Mouse (Mus musculus) embryonic facial prominence, embryonic 13.5 days (tissue): ENCODE results near the gene Col4a1. TPM values are rescaled to one million over a fixed set of nuclear protein-coding genes. Genes with fewer than 3 reads are reported as not detected.

Source experiments
- ATAC-seq: fragments of 200-750 bp; cut with Nextera tagmentation; 2 replicates; pipeline ENCODE4 v1.8.0; 2017; ENCODE audit warnings: low read depth; ENCODE audit not compliant: insufficient number of reproducible peaks, insufficient read depth, low FRiP score, low TSS enrichment
- H3K27ac ChIP-seq: fragments of 300-500 bp; sonication (generic); 2 replicates; pipeline ENCODE4 v1.5.1; 2015; ENCODE audit warnings: moderate library complexity, mild to moderate bottlenecking, inconsistent platforms
- H3K27me3 ChIP-seq: fragments of 300-500 bp; sonication (generic); 2 replicates; pipeline ENCODE4 v1.6.1; 2015; ENCODE audit warnings: mild to moderate bottlenecking, inconsistent platforms
- H3K36me3 ChIP-seq: fragments of 300-500 bp; sonication (generic); 2 replicates; pipeline ENCODE4 v1.6.1; 2015; ENCODE audit warnings: mild to moderate bottlenecking, inconsistent platforms
- H3K4me1 ChIP-seq: fragments of 300-500 bp; sonication (generic); 2 replicates; pipeline ENCODE4 v1.6.1; 2015; ENCODE audit warnings: inconsistent platforms
- H3K4me2 ChIP-seq: fragments of 300-500 bp; sonication (generic); 2 replicates; pipeline ENCODE4 v1.6.1; 2015; ENCODE audit warnings: moderate library complexity, mild to moderate bottlenecking, inconsistent platforms
- H3K4me3 ChIP-seq: fragments of 300-500 bp; sonication (generic); 2 replicates; pipeline ENCODE4 v1.5.1; 2015; ENCODE audit warnings: mild to moderate bottlenecking, inconsistent platforms
- H3K9ac ChIP-seq: fragments of 300-500 bp; sonication (generic); 2 replicates; pipeline ENCODE4 v1.6.1; 2015; ENCODE audit warnings: mild to moderate bottlenecking, inconsistent platforms
- H3K9me3 ChIP-seq: fragments of 300-500 bp; sonication (generic); 2 replicates; pipeline ENCODE4 v1.6.1; 2016; ENCODE audit warnings: inconsistent platforms
- WGBS: fragments of 180-500 bp; shearing (Covaris S2); methylation state at CpG from one replicate; pipeline ENCODE4 v1.1.7; 2015; ENCODE audit warnings: mixed read lengths; 5-methylcytosine and 5-hydroxymethylcytosine counted together
- polyA plus RNA-seq: library from polyadenylated mRNA; unstranded; fragments of >200 nt; fragmentation: Nextera tagmentation; extraction: Ambion mirVana; gene quantifications from 2 replicates; pipeline ENCODE4 v1.2.1, GENCODE M21; 2015

Gene Col4a1
- polyA plus RNA-seq, 1 experiment from 2014 or later, result 121 TPM

GRCm38 (mm10) chr8:11221353-11221752, 91.3 kb downstream of the Col4a1 start:
- no peak for ATAC-seq
- no peak overlapping the region for H3K4me2 ChIP-seq
- H3K9ac ChIP-seq, result no peak overlapping the region
- 84% methylated on average over 5 of the region's 5 CpGs for WGBS
- no peaks in the 10 kb centered on the region for H3K4me1 ChIP-seq
- H3K36me3 ChIP-seq, result peaks cover 94% of the 10 kb centered on the region
- no peak overlapping the region for H3K4me3 ChIP-seq
- H3K27ac ChIP-seq, result no peak overlapping the region
- no peaks in the 10 kb centered on the region for H3K27me3 ChIP-seq
- H3K9me3 ChIP-seq, result no peaks in the 10 kb centered on the region

GRCm38 (mm10) chr8:11219282-11219681, 93.3 kb downstream of the Col4a1 start:
- no peak for ATAC-seq
- Histone ChIP-seq H3K4me1 (no peaks in the 10 kb centered on the region), H3K27me3 (no peaks in the 10 kb centered on the region), H3K36me3 (peaks cover 90% of the 10 kb centered on the region), H3K4me2 (no peak overlapping the region), H3K4me3 (no peak overlapping the region), H3K9ac (no peak overlapping the region), H3K9me3 (no peaks in the 10 kb centered on the region), H3K27ac (no peak overlapping the region)
- WGBS, result 86% methylated on average over 6 of the region's 6 CpGs

- 29% methylated on average over 1 of the region's 1 CpGs for WGBS
- no peaks in the 10 kb centered on the region for H3K9me3 ChIP-seq
- H3K4me2 ChIP-seq, result no peak overlapping the region
- no peak overlapping the region for H3K9ac ChIP-seq
- H3K27me3 ChIP-seq, result no peaks in the 10 kb centered on the region
- H3K4me3 ChIP-seq, result no peak overlapping the region
- 0 out of 2 replicates have a peak, but pooled peaks have one; percentile 45 for ATAC-seq
- no peaks in the 10 kb centered on the region for H3K4me1 ChIP-seq
- H3K36me3 ChIP-seq, result peaks cover 90% of the 10 kb centered on the region
- H3K27ac ChIP-seq, result no peak overlapping the region
These were observed 97.4 kb downstream of the Col4a1 start for GRCm38 (mm10) chr8:11215231-11215630.

GRCm38 (mm10) chr8:11206509-11206908, 106.1 kb downstream of the Col4a1 start:
- 73% methylated on average over 8 of the region's 8 CpGs for WGBS
- H3K27me3 ChIP-seq, result no peaks in the 10 kb centered on the region
- no peak overlapping the region for H3K4me3 ChIP-seq
- ATAC-seq, result no peak
- H3K4me1 ChIP-seq, result no peaks in the 10 kb centered on the region
- H3K9me3 ChIP-seq, result no peaks in the 10 kb centered on the region
- H3K9ac ChIP-seq, result no peak overlapping the region
- H3K4me2 ChIP-seq, result no peak overlapping the region
- peaks cover 91% of the 10 kb centered on the region for H3K36me3 ChIP-seq
- H3K27ac ChIP-seq, result no peak overlapping the region

GRCm38 (mm10) chr8:11205532-11205931, 107.1 kb downstream of the Col4a1 start:
- Histone ChIP-seq H3K27me3 (no peaks in the 10 kb centered on the region), H3K4me1 (no peaks in the 10 kb centered on the region), H3K36me3 (peaks cover 91% of the 10 kb centered on the region), H3K9ac (no peak overlapping the region), H3K27ac (no peak overlapping the region), H3K9me3 (no peaks in the 10 kb centered on the region), H3K4me3 (no peak overlapping the region), H3K4me2 (no peak overlapping the region)
- ATAC-seq, result no peak
- WGBS, result 83% methylated on average over 9 of the region's 9 CpGs

- Histone ChIP-seq H3K4me3 (no peak overlapping the region), H3K27me3 (no peaks in the 10 kb centered on the region), H3K27ac (no peak overlapping the region), H3K36me3 (peaks cover 93% of the 10 kb centered on the region), H3K9me3 (no peaks in the 10 kb centered on the region), H3K4me2 (no peak overlapping the region), H3K9ac (no peak overlapping the region), H3K4me1 (no peaks in the 10 kb centered on the region)
- ATAC-seq, result no peak
- 87% methylated on average over 12 of the region's 12 CpGs for WGBS
These were observed 109.1 kb downstream of the Col4a1 start for GRCm38 (mm10) chr8:11203260-11204110.

GRCm38 (mm10) chr8:11198650-11199049, 114.0 kb downstream of the Col4a1 start:
- no peak overlapping the region for H3K27ac ChIP-seq
- no peaks in the 10 kb centered on the region for H3K9me3 ChIP-seq
- peaks cover 46% of the 10 kb centered on the region for H3K36me3 ChIP-seq
- no peak overlapping the region for H3K4me3 ChIP-seq
- ATAC-seq, result no peak
- WGBS, result 78% methylated on average over 7 of the region's 7 CpGs
- no peak overlapping the region for H3K4me2 ChIP-seq
- H3K4me1 ChIP-seq, result no peaks in the 10 kb centered on the region
- no peaks in the 10 kb centered on the region for H3K27me3 ChIP-seq
- no peak overlapping the region for H3K9ac ChIP-seq

- Histone ChIP-seq H3K27me3 (no peaks in the 10 kb centered on the region), H3K4me3 (no peak overlapping the region), H3K36me3 (peaks cover 40% of the 10 kb centered on the region), H3K9ac (no peak overlapping the region), H3K27ac (no peak overlapping the region), H3K4me2 (no peak overlapping the region), H3K9me3 (no peaks in the 10 kb centered on the region), H3K4me1 (no peaks in the 10 kb centered on the region; the same call in 1 of the 2 replicates)
- ATAC-seq, result no peak
- 77% methylated on average over 3 of the region's 3 CpGs for WGBS
These were observed 114.6 kb downstream of the Col4a1 start for GRCm38 (mm10) chr8:11197988-11198387.

- Histone ChIP-seq H3K9ac (no peak overlapping the region), H3K27me3 (no peaks in the 10 kb centered on the region), H3K36me3 (peaks cover 33% of the 10 kb centered on the region), H3K27ac (no peak overlapping the region), H3K4me1 (peaks cover 4% of the 10 kb centered on the region; the same call in 1 of the 2 replicates), H3K9me3 (no peaks in the 10 kb centered on the region), H3K4me2 (no peak overlapping the region), H3K4me3 (no peak overlapping the region)
- WGBS, result 85% methylated on average over 11 of the region's 11 CpGs
- ATAC-seq, result no peak
These were observed 115.4 kb downstream of the Col4a1 start for GRCm38 (mm10) chr8:11197261-11197660.

GRCm38 (mm10) chr8:11192719-11193324, 119.8 kb downstream of the Col4a1 start:
- Histone ChIP-seq H3K9me3 (no peaks in the 10 kb centered on the region), H3K27ac (peak overlapping the region; percentile 65), H3K36me3 (no peaks in the 10 kb centered on the region; the same call in 1 of the 2 replicates), H3K27me3 (peaks cover 8% of the 10 kb centered on the region; the same call in 1 of the 2 replicates), H3K9ac (no peak overlapping the region), H3K4me2 (peak overlapping the region; percentile 9; the same call in 1 of the 2 replicates), H3K4me1 (peaks cover 22% of the 10 kb centered on the region), H3K4me3 (no peak overlapping the region)
- ATAC-seq, result 0 out of 2 replicates have a peak, but pooled peaks have one; percentile 40
- 26% methylated on average over 12 of the region's 12 CpGs for WGBS

- H3K4me1 ChIP-seq, result peaks cover 42% of the 10 kb centered on the region
- under 1% methylated on average over 46 of the region's 46 CpGs for WGBS
- no peaks in the 10 kb centered on the region for H3K36me3 ChIP-seq
- no peaks in the 10 kb centered on the region for H3K9me3 ChIP-seq
- peaks cover 8% of the 10 kb centered on the region; the same call in 1 of the 2 replicates for H3K27me3 ChIP-seq
- ATAC-seq, result no peak
- H3K4me3 ChIP-seq, result peak overlapping the region; percentile 49
- H3K27ac ChIP-seq, result no peak overlapping the region
- peak overlapping the region; percentile 69 for H3K9ac ChIP-seq
- peak overlapping the region; percentile 93 for H3K4me2 ChIP-seq
These were observed 124.9 kb downstream of the Col4a1 start for GRCm38 (mm10) chr8:11187581-11188271.
